Mouse (Mus musculus) limb, embryonic 14.5 days (tissue): ENCODE results near the gene Rcor1. TPM values are rescaled to one million over a fixed set of nuclear protein-coding genes. Genes with fewer than 3 reads are reported as not detected.

ENCODE experiments used
- ATAC-seq: fragments of 200-750 bp; cut with Nextera tagmentation; 2 replicates; pipeline ENCODE4 v1.8.0; 2017; ENCODE audit warnings: low read depth, moderate number of reproducible peaks, moderate TSS enrichment; ENCODE audit not compliant: low FRiP score
- DNase-seq: peaks from one replicate; pipeline ENCODE4 v3.0.0-alpha.2; 2015; ENCODE audit warnings: low spot score
- H3K27ac ChIP-seq: fragments of 300-500 bp; sonication (generic); replicated peaks from 2 replicates; pipeline ENCODE4 v1.5.1; 2014; ENCODE audit warnings: low read depth, mild to moderate bottlenecking, low read length, moderate library complexity, mixed read lengths
- H3K27me3 ChIP-seq: fragments of 300-500 bp; sonication (generic); 2 replicates; pipeline ENCODE4 v1.6.1; 2014; ENCODE audit warnings: low read length, mixed read lengths; ENCODE audit not compliant: control insufficient read depth, insufficient read depth
- H3K36me3 ChIP-seq: fragments of 300-500 bp; sonication (generic); 2 replicates; pipeline ENCODE4 v1.6.1; 2014; ENCODE audit warnings: mild to moderate bottlenecking, low read length, moderate library complexity, mixed read lengths; ENCODE audit not compliant: control insufficient read depth, insufficient read depth
- H3K4me1 ChIP-seq: fragments of 300-500 bp; sonication (generic); 2 replicates; pipeline ENCODE4 v1.6.1; 2014; ENCODE audit warnings: antibody characterized with exemption, low read length, mixed read lengths; ENCODE audit not compliant: control insufficient read depth, insufficient read depth
- H3K4me2 ChIP-seq: fragments of 300-500 bp; sonication (generic); replicated peaks from 2 replicates; pipeline ENCODE4 v1.6.1; 2014; ENCODE audit warnings: low read depth, mild to moderate bottlenecking, low read length, moderate library complexity; ENCODE audit not compliant: severe bottlenecking
- H3K4me3 ChIP-seq: fragments of 300-500 bp; sonication (generic); replicated peaks from 2 replicates; pipeline ENCODE4 v1.5.1; 2014; ENCODE audit warnings: low read length
- H3K9ac ChIP-seq: fragments of 300-500 bp; sonication (generic); 2 replicates; pipeline ENCODE4 v1.6.1; 2014; ENCODE audit warnings: mild to moderate bottlenecking, low read depth, low read length, moderate library complexity; ENCODE audit not compliant: severe bottlenecking
- H3K9me3 ChIP-seq: fragments of 300-500 bp; sonication (generic); 2 replicates; pipeline ENCODE4 v1.6.1; 2016; ENCODE audit warnings: low read length; ENCODE audit not compliant: control insufficient read depth
- POLR2A ChIP-seq: fragments of 200-500 bp; IDR thresholded peaks from 2 replicates; pipeline ENCODE4 v1.8.0; 2012; ENCODE audit warnings: inconsistent platforms, mild to moderate bottlenecking, moderate library complexity, borderline replicate concordance; ENCODE audit not compliant: insufficient read depth, insufficient read length; ENCODE audit errors: extremely low read depth
- WGBS: fragments of 180-500 bp; shearing (Covaris S2); extraction: QIAGEN DNeasy Blood & Tissue Kit; methylation state at CpG from one replicate; pipeline ENCODE4 v1.1.7; 2014; 5-methylcytosine and 5-hydroxymethylcytosine counted together
- polyA plus RNA-seq, 2 experiments: library from polyadenylated mRNA; depleted of rRNA in 1 of 2; stranded (reverse) in 1 of 2; unstranded in 1 of 2; fragments of >200 nt; fragmentation: Nextera tagmentation in 1 of 2; extraction: Ambion mirVana in 1 of 2; gene quantifications; 2 replicates each; pipeline versions ENCODE4 v1.2.1 to v1.2.3; 2012 to 2014

Rcor1 gene
- polyA plus RNA-seq, 2 experiments, result 17.7 to 29.4 TPM

DNA sequence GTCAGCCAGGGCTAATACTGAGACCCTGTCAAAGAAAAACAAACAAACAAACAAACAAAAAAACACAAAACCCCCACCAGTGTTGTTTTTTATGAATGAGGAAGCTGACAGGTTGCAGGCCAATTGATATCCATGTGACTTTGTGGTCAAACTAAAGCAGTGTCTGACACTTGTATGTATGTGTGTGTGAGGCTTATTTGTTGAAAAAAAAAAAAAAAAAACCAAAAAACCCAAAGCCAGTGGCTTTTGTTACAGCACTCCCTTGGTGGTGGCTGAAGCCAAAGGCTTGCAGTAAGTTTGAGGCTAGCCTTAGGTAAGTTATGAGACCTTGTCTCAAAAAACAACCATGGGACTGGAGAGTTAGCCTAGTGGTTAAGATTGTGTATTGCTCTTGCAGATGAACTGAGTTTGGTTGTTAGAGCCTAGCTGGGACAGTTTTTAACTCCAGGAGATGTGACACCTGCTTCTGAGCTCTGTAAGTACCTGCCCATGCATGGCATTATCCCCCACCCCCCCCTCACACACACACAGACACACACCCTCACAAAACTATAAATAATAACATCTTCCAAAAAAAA, 2.9 kb upstream of the Rcor1 start:
- Histone ChIP-seq H3K27me3 (no peaks in the 10 kb centered on the region), H3K4me3 (no peak overlapping the region), H3K36me3 (no peaks in the 10 kb centered on the region), H3K9me3 (no peaks in the 10 kb centered on the region), H3K4me1 (peaks cover 15% of the 10 kb centered on the region; the same call in 1 of the 2 replicates), H3K27ac (no peak overlapping the region), H3K4me2 (no peak overlapping the region), H3K9ac (no peak overlapping the region)
- TF ChIP-seq POLR2A, result no peak
- no peak for ATAC-seq
- no peak for DNase-seq

DNA sequence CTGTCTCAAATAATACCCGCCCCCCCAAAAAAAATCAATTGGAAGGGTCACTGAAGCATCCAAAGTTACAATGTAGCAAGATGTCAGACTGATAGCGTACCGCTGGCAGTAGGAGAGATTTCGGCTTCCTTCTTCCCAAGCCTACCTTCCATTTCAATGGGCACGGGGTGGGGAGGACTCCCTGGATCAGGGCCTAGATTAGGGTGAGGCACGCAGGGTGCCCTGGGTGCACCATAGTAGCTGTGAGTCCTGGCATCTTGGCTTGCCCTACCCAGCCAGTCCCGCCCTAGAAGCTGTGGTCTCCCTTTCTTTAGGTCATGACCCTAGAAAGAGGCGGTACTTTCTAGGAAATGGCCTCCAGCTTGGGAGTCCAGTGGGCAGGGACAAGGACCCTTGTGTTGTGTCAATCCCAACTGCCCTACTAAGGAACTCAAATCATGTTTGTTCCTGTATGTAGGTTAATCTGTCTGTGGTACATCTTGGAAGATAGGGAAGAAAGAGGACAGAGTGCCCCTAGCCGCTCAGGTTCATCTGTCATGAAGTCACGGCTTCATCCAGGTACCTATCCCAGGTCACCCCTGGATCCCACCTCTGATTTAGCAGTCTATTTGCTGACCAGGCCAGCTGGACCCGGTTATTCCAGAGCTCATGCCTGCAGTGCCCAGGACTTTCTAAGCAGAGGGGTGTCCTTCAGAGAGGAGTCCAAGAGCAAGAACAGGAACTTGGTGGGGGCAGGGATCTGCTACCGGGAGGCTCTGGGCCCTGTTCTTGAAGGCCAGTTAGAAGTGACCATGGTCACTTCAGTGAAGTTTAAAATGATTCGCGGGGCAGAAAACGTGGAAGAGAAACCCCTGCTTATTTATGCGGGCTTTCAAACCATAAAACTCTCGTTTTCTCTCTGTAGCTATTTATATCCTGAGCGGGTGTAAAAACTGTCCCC, 1.6 kb upstream of the Rcor1 start:
- H3K4me3 ChIP-seq, result peak overlapping the region; percentile 94
- peak overlapping the region; percentile 64 for H3K9ac ChIP-seq
- H3K9me3 ChIP-seq, result no peaks in the 10 kb centered on the region
- DNase-seq (peak; percentile 15), ATAC-seq (no peak)
- H3K4me2 ChIP-seq, result peak overlapping the region; percentile 67
- no peaks in the 10 kb centered on the region for H3K36me3 ChIP-seq
- H3K27ac ChIP-seq, result peak overlapping the region; percentile 97
- no peaks in the 10 kb centered on the region for H3K27me3 ChIP-seq
- no peak for TF ChIP-seq POLR2A
- H3K4me1 ChIP-seq, result peaks cover 18% of the 10 kb centered on the region; the same call in 1 of the 2 replicates
- WGBS, result 54% methylated on average over 18 of the region's 18 CpGs

DNA sequence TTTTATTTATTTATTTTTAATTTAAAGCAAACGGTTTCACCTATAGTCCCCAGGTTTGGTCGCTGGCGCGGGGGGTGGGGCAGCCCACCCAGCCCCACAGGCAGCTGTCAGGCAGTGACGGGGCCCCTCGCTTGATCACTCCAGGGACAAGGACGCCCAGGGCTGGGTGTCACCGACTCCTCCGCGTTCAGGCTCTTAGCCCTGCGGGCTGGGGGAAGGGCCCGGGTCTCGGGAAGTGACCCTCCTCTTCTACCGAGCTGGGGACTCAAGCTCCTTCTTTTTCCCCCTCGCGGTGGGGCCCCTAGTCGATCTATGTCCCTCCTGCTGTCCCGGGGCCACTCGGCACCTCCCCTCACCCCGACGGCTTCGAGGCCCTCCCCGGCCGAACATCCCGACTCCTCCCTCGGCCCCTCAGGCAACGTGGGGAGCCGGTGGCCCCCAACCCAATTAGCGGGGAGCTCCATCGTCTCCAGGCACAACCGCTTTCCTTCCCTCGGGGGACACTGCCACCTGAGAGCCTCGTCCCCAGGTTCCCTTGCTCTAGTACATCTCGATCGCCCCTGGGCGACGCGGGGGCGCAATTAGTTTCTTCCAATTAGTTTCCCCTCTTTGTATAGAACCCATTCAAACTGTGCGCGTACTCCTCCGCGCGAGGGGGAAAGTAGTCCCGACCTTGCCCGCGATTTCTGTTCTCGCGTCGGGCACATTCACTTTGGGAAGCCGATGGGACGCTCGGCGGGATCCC, 748 bp upstream of the Rcor1 start:
- H3K36me3 ChIP-seq, result 0 out of 2 replicates have a peak, but pooled peaks cover 4% of the 10 kb centered on the region
- DNase-seq, result peak; percentile 80
- no peaks in the 10 kb centered on the region for H3K27me3 ChIP-seq
- H3K4me2 ChIP-seq, result peak overlapping the region; percentile 67
- TF ChIP-seq POLR2A, result peak; percentile 80; the same call in 1 of the 2 replicates
- H3K27ac ChIP-seq, result peak overlapping the region; percentile 97
- H3K4me1 ChIP-seq, result peaks cover 18% of the 10 kb centered on the region; the same call in 1 of the 2 replicates
- ATAC-seq, result peak; percentile 58
- peak overlapping the region; percentile 64 for H3K9ac ChIP-seq
- no peaks in the 10 kb centered on the region for H3K9me3 ChIP-seq
- WGBS, result under 1% methylated on average over 54 of the region's 54 CpGs
- H3K4me3 ChIP-seq, result peak overlapping the region; percentile 94

DNA sequence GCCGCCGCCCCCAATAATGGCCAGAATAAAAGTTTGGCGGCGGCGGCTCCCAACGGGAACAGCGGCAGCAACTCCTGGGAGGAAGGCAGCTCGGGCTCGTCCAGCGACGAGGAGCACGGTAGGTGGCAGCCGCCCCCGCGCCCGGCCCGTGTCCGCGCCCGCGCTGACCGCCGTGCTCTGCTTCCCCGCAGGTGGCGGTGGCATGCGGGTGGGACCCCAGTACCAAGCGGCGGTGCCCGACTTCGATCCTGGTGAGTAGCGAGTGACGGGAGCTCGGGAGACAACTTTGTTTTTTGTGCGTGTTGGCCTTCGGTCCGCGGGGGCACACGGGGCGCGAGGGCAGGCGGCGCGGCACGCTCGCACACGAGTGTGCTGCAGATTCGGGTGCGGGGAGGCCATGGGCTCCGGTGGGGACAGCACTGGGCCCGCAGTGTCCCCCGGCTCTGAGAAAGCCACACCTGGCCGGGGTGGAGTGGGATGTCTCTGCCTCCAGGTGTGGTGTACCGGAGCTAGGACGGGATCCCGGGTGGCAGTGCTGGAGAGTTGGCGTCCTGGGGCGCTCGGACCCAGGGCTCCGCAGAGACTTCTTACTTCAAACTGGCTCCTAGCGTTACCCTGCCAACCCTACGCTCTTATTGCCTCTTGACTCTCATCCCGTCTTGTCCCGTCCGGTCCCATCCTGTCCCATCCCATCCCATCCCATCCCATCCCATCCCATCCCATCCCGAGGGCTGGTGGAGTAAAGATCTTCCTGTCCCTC, 800 bp downstream of the Rcor1 start:
- Histone ChIP-seq H3K27ac (peak overlapping the region; percentile 98), H3K27me3 (no peaks in the 10 kb centered on the region), H3K4me2 (peak overlapping the region; percentile 87), H3K9me3 (no peaks in the 10 kb centered on the region), H3K4me3 (peak overlapping the region; percentile 94), H3K36me3 (peaks cover 15% of the 10 kb centered on the region; the same call in 1 of the 2 replicates), H3K4me1 (peaks cover 18% of the 10 kb centered on the region; the same call in 1 of the 2 replicates), H3K9ac (peak overlapping the region; percentile 97)
- under 1% methylated on average over 35 of the region's 65 CpGs for whole genome bisulfite sequencing
- no peak for DNase-seq
- TF ChIP-seq POLR2A, result no peak
- ATAC-seq, result no peak

DNA sequence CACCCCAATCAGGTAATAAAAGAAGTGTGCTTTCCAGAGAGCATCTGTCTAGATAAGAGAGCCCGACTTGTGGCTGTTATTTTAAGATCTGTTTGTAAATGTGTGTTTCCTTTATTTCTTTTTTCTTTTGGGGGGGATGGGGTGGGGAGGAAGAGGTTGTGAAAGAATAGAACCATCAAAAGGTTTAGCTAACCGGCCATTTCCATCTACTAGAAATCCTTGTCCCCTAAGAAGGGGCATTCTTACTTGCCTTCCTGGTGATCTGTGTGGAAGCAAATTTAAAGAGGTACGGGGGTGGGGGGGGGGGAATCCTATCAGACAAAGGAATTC, 1.3 kb downstream of the Rcor1 start:
- H3K9me3 ChIP-seq, result no peaks in the 10 kb centered on the region
- H3K27ac ChIP-seq, result no peak overlapping the region
- DNase-seq (no peak), ATAC-seq (no peak)
- peaks cover 15% of the 10 kb centered on the region; the same call in 1 of the 2 replicates for H3K36me3 ChIP-seq
- no peak for TF ChIP-seq POLR2A
- peak overlapping the region; percentile 87 for H3K4me2 ChIP-seq
- peak overlapping the region; percentile 97 for H3K9ac ChIP-seq
- H3K4me1 ChIP-seq, result peaks cover 18% of the 10 kb centered on the region; the same call in 1 of the 2 replicates
- H3K27me3 ChIP-seq, result no peaks in the 10 kb centered on the region
- WGBS, result 4% methylated on average over 3 of the region's 3 CpGs
- H3K4me3 ChIP-seq, result peak overlapping the region; percentile 94
